Mouse (Mus musculus) macrophage (primary cell): ENCODE measurements around the gene Prdm8. TPM values are rescaled to one million over a fixed set of nuclear protein-coding genes. Genes with fewer than 3 reads are reported as not detected.

ENCODE experiments used
- H3K27ac ChIP-seq: fragments of 350-480 bp; formaldehyde crosslinking; 2 replicates; pipeline ENCODE4 v1.9.0; 2021
- H3K36me3 ChIP-seq: fragments of 350-480 bp; formaldehyde crosslinking; 2 replicates; pipeline ENCODE4 v1.9.0; 2021; ENCODE audit errors: inconsistent target
- H3K4me3 ChIP-seq: fragments of 350-480 bp; formaldehyde crosslinking; 2 replicates; pipeline ENCODE4 v1.9.0; 2021; ENCODE audit errors: inconsistent target
- H3K79me2 ChIP-seq: fragments of 350-480 bp; formaldehyde crosslinking; 2 replicates; pipeline ENCODE4 v1.9.0; 2021; ENCODE audit errors: inconsistent target
- WGBS: methylation state at CpG from one replicate; pipeline ENCODE4 v1.1.7; 2026; ENCODE audit warnings: inconsistent platforms; ENCODE audit not compliant: missing documents; 5-methylcytosine and 5-hydroxymethylcytosine counted together
- polyA plus RNA-seq: library from polyadenylated mRNA; stranded (reverse); fragments of 250-400 nt; gene quantifications from 3 replicates; pipeline ENCODE4 v1.2.4, GENCODE M21; 2018; ENCODE audit warnings: inconsistent platforms
- total RNA-seq, 78 experiments: library from RNA; depleted of rRNA; stranded (reverse); fragments of 250-400 nt; gene quantifications; 1 replicate in 9 of 78; 2 replicates in 24 of 78; 3 replicates in 43 of 78; 4 replicates in 2 of 78; pipeline ENCODE4 v1.2.4; 2018; ENCODE audit warnings: inconsistent platforms in 56 of 78

Prdm8 gene
- total RNA-seq (2018; cell fraction: chromatin; rRNA removed), result not detected
- under 1 TPM in 1 of 26 experiments, not detected in 25; 0.05 TPM for total RNA-seq (2018; cell fraction: cytosol; rRNA removed)
- not detected for total RNA-seq (2018; cell fraction: nucleus; rRNA removed)
- not detected in 3 replicates for polyA plus RNA-seq

DNA sequence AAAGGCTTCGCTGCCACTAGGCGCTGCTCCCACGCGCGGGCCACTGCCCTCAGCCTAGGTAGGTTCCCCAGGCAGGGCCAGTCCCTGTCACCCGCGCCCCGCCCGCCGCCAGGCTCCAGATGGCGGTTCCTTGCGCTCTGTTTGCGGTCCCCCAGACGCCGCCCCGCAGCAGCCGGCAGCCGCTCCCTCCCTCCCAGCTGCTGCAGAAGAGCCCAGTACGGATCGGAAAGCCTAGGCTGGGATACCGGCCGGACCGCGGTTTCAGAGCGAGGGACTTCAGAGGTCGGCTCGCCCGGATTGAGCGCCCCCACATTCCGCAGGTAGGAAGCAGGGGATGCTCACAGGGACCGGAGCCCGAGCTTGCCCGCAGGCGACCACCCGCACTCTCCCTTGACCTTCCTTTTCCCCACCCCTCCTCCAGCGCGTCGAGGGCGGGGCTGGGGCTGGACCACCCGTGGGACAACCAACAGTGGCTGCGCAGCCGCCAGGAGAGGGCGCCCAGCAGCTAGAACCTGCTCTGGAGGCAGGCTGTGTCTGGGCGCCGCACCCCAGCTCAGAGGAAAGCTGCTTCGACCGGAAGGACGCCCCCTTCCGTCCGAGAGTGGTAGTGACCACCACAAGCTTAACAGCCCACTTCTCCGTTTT is at the start of gene Prdm8:
Prdm8 (plus strand) TSS at position 19 of the 645 bp plus-strand sequence.
- WGBS, result 2% methylated on average over 40 of the region's 51 CpGs
- Histone ChIP-seq H3K4me3 (no peak within 1 kb of the TSS), H3K27ac (no peak within 1 kb of the TSS), H3K79me2 (no peaks in the 10 kb centered on the region), H3K36me3 (no peaks in the 10 kb centered on the region)

DNA sequence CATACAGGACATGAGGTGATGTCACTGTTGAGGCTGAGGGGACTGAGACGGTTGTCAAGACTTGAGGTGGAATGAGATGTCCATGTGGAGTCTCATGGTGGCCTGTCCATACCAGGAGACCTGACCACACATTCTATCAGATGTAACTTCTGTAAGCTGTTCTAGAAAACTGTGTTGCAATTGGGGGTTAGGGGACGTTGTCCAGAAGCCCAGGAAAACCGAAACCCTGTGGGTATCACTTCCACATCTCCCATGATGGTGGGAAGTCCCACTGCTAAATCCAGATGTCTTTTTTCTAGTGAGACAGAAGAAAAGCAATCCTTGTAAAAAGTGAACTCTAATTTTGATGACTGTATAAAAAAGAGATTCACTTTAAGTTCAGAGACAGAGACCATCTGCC is 39.9 kb upstream of the Prdm8 start:
- Histone ChIP-seq H3K4me3 (no peak overlapping the region), H3K36me3 (no peaks in the 10 kb centered on the region), H3K79me2 (no peaks in the 10 kb centered on the region), H3K27ac (no peak overlapping the region)
- 30% methylated on average over 3 of the region's 3 CpGs for WGBS

DNA sequence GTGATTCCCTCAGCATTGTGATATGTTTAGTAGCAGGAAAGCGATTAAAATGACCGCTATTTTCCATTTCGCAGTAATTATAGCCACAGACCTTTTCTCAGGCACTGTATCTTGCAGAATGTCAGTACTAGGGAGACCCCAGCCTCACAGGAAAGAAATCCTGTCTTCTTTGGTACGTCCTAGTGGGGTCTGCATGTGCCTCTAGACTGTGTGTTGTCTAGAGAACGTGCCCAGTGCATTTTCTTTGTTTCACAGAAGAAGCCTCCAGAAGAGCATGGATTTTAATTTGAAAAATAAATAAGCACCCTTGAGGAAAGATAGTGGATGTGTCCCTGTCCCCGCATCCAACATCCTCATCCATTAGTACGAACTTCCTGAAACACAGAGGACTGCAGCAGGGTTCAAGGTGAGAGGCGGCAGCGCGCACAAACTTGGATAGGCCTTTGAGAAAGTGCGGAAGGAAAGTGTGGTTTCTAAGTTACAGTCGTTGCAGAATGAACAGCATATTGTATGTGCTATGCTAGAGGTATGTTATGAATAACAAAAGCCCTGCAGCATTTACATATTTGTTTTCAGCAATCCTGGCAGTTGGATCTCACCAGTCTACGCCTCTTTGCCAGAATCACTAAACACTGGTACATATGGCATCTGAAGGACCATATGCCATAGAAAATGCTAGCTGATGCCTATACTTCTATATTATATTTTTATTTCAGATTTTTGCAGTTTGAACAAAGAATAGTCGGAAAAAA is 28.3 kb upstream of the Prdm8 start:
- Histone ChIP-seq H3K27ac (no peak overlapping the region), H3K36me3 (no peaks in the 10 kb centered on the region), H3K4me3 (no peak overlapping the region), H3K79me2 (no peaks in the 10 kb centered on the region)
- 88% methylated on average over 14 of the region's 14 CpGs for WGBS

DNA sequence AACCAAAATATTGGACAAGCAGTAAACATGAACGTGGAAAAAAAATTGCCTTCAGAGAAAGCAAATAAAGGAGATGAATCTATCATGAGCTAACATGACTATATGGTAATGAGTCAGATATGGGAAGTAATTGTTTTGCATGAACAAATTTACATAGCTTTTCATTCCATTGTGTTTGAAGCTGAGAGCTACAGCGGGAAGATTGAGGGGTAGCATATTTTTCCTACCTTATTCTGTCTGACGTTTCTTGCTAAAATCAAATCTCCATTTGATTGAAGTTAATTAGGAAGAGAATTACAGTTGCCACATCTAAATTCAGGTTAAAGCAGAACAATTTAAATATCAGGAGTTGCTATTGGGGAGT is 27.7 kb upstream of the Prdm8 start:
- Histone ChIP-seq H3K4me3 (no peak overlapping the region), H3K36me3 (no peaks in the 10 kb centered on the region), H3K27ac (no peak overlapping the region), H3K79me2 (no peaks in the 10 kb centered on the region)
- 95% methylated on average over 3 of the region's 3 CpGs for WGBS

DNA sequence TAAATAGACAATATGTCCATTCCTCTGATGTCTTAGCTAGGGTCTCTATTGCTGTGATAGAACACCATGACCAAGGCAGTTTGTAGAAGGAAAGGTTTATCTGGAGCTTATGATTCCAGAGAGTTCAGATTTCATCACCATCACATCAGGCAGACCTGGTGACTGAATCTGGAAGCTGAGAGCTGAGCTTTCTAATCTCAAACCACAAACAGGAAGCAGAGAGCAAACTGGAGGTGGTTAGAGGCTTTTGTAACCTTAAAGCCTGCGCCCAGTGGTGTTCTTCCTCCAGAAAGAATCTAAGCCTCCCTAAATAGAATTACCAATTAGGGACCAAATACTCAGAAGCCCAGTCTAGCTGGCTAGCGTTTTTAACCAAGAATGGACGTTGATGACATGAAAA is 20.1 kb upstream of the Prdm8 start:
- Histone ChIP-seq H3K27ac (no peak overlapping the region), H3K36me3 (no peaks in the 10 kb centered on the region), H3K4me3 (no peak overlapping the region), H3K79me2 (no peaks in the 10 kb centered on the region)
- WGBS, result 0% methylated on average over 3 of the region's 3 CpGs

DNA sequence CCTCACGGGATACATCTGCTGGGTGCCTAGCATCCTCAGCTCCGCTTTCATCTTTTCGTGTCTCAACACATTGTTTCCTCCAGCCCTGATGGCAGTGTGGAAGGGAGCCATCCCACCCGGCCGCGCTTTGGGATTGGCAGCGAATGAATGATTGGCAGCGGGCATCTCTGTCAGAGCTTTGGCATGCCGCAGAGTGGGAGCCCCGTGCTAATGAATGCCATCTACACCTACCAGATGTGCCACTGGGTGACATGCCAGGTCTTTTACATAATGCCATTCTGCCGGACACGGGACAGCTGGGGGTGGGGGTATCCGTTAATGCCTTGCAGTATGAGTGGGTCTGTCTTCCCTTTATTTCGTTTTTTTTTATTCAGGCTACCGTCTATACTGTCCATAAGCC is 882 bp upstream of the Prdm8 start:
- Histone ChIP-seq H3K27ac (no peak overlapping the region), H3K79me2 (no peaks in the 10 kb centered on the region), H3K36me3 (no peaks in the 10 kb centered on the region), H3K4me3 (no peak overlapping the region)
- WGBS, result 48% methylated on average over 15 of the region's 15 CpGs

DNA sequence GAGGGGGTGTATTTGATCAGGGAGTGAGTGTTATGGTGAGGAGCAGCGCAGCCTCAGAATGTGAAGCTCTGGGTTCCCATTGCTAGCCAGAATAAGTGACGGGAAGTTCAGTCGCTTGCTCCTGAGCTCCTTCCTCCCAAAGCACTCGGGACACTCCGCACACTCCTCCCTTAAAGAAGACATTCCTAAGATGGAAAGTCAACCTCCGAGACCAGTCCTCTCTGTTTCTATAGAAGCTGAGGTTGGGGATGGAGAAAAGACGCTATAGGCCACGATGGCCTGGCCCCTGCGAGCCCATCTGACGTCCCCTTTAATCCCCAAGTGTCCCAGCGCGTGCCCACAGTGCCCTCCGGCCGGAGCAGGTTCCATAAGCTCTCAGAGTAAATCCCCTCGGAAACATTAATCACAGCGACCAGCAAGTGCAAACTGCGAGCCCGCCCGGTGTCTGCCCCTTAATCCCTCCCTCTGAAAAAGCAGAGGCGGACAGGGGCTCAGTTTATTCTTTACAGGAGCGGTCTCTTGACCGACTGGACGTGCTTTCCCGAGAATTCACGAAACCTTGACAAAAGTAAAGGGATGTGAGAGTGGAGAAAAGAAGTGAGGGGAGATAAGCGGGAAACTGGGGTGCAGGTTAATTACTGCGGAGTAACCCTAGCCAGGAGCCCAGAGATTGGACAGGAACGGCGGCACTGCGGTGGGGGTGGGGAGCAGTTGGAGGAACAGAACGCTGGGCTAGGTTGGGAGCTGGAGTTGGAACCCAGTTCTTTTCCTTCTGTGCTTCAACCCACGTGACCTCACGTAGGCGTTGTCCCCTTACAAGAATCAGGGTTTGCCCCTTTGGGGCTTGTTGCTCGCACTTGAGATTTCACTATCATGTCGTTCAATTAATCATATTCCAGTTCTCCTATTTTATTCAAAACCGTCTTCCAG is 1.6 kb downstream of the Prdm8 start:
- Histone ChIP-seq H3K4me3 (no peak overlapping the region), H3K27ac (no peak overlapping the region), H3K79me2 (no peaks in the 10 kb centered on the region), H3K36me3 (no peaks in the 10 kb centered on the region)
- 5% methylated on average over 37 of the region's 37 CpGs for WGBS

DNA sequence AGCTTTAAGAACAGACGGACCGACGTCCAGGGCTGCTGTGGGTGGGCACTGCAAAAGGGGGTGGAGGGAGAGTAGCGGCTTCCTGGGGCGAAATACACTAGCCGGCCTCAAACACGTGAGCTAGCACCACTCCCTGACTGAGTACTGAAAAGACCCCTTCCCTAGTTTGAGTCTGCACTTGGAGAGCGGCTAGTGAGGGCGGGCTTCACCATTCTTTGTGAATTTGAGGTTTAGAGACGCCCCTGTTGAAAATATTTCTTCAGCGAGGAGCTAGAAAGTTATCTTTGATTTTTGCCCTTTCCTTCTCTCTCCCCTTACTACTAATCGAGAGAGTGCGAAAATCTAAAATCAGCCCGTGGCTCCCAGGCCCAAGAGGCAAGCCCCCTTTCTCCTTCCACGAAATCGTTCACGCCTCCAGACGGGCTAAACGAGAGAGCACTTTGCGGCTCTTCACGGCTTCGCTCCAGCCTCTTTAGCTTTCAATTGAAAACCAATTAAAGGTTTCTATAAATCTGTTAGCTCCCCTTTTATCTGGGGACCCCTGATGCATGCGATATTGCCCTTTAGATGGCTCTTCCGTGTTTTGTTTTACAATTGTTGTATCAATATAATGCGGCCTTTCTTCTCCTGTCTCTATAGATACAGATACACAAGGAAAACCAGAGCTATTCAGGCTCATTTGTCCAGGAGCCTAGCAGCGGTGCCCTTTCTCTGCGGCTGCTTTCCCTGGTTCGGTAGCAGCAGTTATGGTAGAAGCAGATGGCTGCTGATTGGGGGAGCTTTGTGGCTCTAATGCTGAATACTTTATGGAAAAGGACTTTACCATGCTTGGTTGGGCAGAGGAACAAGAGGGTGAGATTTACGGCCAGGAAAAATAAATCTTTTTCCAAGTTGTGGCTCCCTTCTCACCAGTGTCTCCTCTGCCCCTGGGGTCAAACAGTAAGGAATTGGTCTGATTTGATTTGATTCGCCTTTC is 2.7 kb downstream of the Prdm8 start:
- no peak overlapping the region for H3K4me3 ChIP-seq
- H3K79me2 ChIP-seq, result no peaks in the 10 kb centered on the region
- no peaks in the 10 kb centered on the region for H3K36me3 ChIP-seq
- 9% methylated on average over 30 of the region's 30 CpGs for WGBS
- no peak overlapping the region for H3K27ac ChIP-seq

DNA sequence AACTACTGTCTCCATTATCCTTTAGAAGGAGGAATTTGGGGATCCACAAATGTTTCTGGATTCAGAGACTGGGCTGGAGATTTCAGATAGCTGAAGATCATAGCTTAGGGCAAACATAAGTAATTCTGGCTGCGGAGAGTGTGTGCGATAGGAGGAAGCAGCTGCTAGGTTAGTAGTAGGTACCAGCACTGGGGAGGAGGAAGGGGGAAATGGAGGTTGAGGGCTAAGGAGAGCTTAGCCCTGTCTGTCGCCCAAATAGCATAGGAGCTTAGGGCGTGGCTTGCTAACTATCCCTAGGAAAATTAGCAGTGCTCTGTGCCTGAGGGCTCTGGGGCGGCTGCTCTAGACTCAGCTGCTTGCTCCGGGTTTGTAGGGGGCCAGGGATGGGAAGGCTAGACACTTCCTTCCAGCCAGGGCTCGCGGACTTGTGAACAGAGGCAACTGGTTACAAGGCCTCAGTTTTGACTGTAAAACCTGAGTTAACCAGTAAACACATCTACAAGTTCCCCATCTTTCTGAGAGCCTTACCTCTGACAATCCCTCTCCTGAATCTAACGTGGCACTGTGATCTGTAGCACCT is 4.7 kb downstream of the Prdm8 start:
- H3K36me3 ChIP-seq, result no peaks in the 10 kb centered on the region
- 4% methylated on average over 9 of the region's 9 CpGs for WGBS

DNA sequence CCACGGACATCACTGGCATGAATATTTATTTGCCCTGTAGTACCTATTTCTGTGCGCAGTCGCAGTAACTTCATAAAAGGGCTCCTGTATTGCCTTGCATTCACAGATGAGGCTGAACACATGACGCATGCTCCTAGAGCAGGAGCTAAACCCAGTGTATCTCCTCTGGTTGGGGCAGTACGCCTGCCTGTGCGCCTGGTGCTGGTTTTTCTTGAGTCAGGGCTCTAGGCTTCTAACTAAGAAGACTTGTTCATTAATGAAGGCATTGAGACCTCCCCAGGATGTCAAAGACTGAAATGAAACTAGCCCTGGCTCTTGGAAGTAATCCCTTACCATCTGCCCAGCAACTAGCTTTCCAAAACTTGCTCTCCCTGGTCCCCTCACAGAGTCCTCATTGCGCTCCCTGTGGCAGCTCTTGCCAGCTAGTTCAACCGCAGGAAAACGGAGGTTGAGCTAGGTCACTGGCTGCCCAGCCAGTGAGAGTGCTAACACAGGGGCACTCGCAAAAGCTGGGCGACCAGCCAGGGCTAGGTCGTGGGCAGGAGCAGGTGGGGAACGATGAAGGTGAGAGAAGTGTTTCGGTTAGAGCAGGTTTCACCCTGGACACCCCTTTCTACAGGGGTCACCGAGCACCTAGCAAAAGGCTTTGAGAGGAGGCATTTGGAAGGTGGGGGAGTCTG is 5.6 kb downstream of the Prdm8 start:
- Histone ChIP-seq H3K27ac (no peak overlapping the region), H3K36me3 (no peaks in the 10 kb centered on the region), H3K4me3 (no peak overlapping the region), H3K79me2 (no peaks in the 10 kb centered on the region)
- 8% methylated on average over 15 of the region's 15 CpGs for WGBS

More for the DNA sequence above, 4.7 kb downstream of the Prdm8 start:
- Histone ChIP-seq H3K79me2 (no peaks in the 10 kb centered on the region), H3K4me3 (no peak overlapping the region), H3K27ac (no peak overlapping the region)

DNA sequence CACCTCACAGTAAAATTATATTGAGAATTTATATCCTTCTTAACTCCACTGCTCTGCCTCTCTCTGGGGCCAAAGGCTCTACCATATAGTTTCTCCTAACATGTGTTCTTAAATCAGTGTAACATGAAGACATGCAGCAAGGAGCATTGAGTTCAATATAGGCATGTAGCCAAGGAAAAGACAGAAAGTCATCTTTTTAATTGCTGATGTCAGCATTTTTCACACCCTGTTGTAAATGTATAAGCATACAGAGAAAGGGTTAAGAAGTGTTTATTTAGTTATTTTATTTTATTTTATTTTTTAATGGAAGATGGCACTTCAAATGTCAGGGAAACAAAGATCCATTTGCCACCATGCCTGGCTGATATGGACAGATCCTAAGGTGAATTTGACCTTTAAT is 6.7 kb downstream of the Prdm8 start:
- H3K27ac ChIP-seq, result no peak overlapping the region
- no peaks in the 10 kb centered on the region for H3K79me2 ChIP-seq
- H3K4me3 ChIP-seq, result no peak overlapping the region
- H3K36me3 ChIP-seq, result no peaks in the 10 kb centered on the region

DNA sequence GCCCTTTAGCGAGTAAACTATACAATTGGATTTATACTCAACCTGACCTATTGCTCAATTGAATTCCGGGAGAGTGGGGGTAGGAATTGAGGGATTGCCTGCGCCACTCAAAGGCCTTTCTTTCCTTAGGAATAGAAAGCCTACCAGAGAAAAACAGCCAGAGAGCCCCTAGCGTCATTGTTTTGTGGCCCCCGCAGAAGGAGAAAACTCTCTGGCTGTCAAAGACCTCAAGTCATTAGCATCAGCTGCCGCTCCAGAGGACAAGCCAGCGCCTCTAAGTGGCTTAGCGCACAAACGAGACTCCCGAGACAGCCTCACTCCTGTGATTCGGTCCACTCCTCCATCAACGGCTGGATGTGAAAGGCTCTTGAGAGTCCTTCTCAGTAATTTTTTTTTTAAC is 12.6 kb downstream of the Prdm8 start:
- 11% methylated on average over 11 of the region's 12 CpGs for WGBS

DNA sequence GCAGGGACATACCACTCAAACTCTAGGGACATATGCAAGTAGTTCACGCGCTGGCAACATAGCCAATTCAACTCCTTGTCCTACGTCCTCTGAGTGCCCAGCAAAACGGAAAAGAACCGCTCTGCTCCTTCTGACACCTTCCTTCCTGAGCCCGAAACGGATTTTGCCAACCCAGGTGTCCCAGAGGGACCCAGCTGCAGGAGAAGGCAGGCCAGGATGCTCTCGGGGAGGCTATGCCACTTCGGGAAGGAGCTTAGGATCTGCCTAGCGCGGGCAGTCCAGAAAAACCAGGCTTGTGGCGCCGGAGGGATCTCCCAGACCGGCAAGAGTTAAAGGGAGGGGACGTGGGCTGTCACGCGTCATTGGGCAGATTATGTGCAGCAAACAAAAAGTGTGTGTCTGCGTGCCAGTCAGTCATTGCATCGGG is 13.5 kb downstream of the Prdm8 start:
- Histone ChIP-seq H3K27ac (no peak overlapping the region), H3K79me2 (no peaks in the 10 kb centered on the region), H3K4me3 (no peak overlapping the region), H3K36me3 (no peaks in the 10 kb centered on the region)
- 1% methylated on average over 18 of the region's 19 CpGs for WGBS

More for the DNA sequence above, 12.6 kb downstream of the Prdm8 start:
- H3K27ac ChIP-seq, result no peak overlapping the region
- no peaks in the 10 kb centered on the region for H3K36me3 ChIP-seq
- H3K4me3 ChIP-seq, result no peak overlapping the region
- H3K79me2 ChIP-seq, result no peaks in the 10 kb centered on the region
